Mouse (Mus musculus) heart, postnatal 0 days (tissue): ENCODE results near the gene Chrm1.

Experiments
- CTCF ChIP-seq: IDR thresholded peaks from 2 replicates; pipeline ENCODE4 v1.5.1; 2016; ENCODE audit warnings: antibody characterized with exemption, control low read depth, low read depth
- EP300 ChIP-seq: IDR thresholded peaks from 2 replicates; pipeline ENCODE4 v1.6.1; 2016; ENCODE audit warnings: antibody characterized with exemption, low read depth

GRCm38 (mm10) chr19:8630826-8631225 is 32.8 kb upstream of the Chrm1 start:
- no peak for TF ChIP-seq CTCF
- TF ChIP-seq EP300: no peak
